Mouse (Mus musculus): ENCODE data around the gene Cers2. TPM values are rescaled to one million over a fixed set of nuclear protein-coding genes. Genes with fewer than 3 reads are reported as not detected.

Cers2 gene
- polyA plus RNA-seq, 1 experiment, result 89.6 TPM

GRCm38 (mm10) chr3:95310496-95310895 is 4.1 kb upstream of the Cers2 start:
- no peak for DNase-seq (ENCODE audit: low read depth)
- TF ChIP-seq POLR2A (IDR thresholded peaks at IDR 0.05; ENCODE audit: borderline replicate concordance, extremely low read depth, insufficient read depth, insufficient read length, poor library complexity, severe bottlenecking), result no peak
- TF ChIP-seq CTCF (IDR thresholded peaks at IDR 0.05; ENCODE audit: borderline replicate concordance, extremely low read depth, insufficient read depth, insufficient read length), result no peak

GRCm38 (mm10) chr3:95310968-95311882 is 3.4 kb upstream of the Cers2 start:
- DNase-seq (ENCODE audit: low read depth), result peak; percentile 77
- TF ChIP-seq POLR2A (IDR thresholded peaks at IDR 0.05; ENCODE audit: borderline replicate concordance, extremely low read depth, insufficient read depth, insufficient read length, poor library complexity, severe bottlenecking), result no peak
- peak; percentile 66; the same call in 1 of the 2 replicates for TF ChIP-seq CTCF (IDR thresholded peaks at IDR 0.05; ENCODE audit: borderline replicate concordance, extremely low read depth, insufficient read depth, insufficient read length)

DNA sequence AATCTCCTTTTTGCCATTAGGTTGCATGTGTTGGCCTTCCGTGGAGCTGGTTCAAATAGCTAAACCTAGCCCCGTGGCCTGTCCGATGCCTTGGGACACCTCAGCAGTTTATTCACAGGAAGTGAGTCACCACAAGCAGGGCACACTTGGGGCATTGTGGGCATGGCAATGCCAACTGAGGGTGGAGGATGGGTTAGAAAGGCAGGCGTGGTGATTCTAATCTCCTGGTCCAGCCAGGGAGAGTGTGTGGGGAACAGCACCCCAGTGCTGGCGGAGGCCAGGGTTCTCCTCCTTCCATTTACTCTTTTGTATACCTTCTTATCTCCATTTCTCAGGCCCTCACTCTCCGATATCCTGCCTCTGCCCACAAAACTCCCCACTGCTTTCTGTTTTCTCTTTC is 2.0 kb upstream of the Cers2 start:
- no peak for DNase-seq (ENCODE audit: low read depth)
- TF ChIP-seq CTCF (IDR thresholded peaks at IDR 0.05; ENCODE audit: borderline replicate concordance, extremely low read depth, insufficient read depth, insufficient read length) (no peak), POLR2A (IDR thresholded peaks at IDR 0.05; ENCODE audit: borderline replicate concordance, extremely low read depth, insufficient read depth, insufficient read length, poor library complexity, severe bottlenecking) (no peak)

GRCm38 (mm10) chr3:95313476-95313875 is 1.1 kb upstream of the Cers2 start:
- TF ChIP-seq POLR2A (IDR thresholded peaks at IDR 0.05; ENCODE audit: borderline replicate concordance, extremely low read depth, insufficient read depth, insufficient read length, poor library complexity, severe bottlenecking), result no peak
- no peak for TF ChIP-seq CTCF (IDR thresholded peaks at IDR 0.05; ENCODE audit: borderline replicate concordance, extremely low read depth, insufficient read depth, insufficient read length)
- no peak for DNase-seq (ENCODE audit: low read depth)

DNA sequence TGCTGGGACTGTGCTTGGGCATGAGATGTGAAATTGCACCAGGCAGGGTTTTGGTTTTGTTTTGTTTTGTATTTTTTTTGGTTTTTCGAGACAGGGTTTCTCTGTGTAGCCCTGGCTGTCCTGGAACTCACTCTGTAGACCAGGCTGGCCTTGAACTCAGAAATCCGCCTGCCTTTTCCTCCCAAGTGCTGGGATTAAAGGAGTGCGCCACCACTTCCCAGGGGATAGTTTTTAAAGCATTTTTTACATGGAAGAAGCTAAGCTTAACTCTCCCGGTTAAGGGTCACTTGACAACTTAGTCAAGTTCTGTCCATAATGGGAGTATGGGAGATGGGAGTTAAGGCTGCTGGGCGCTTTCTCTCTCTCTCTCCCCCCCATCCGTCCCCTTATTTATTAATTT is 516 bp upstream of the Cers2 start:
- DNase-seq (ENCODE audit: low read depth), result no peak
- TF ChIP-seq CTCF (IDR thresholded peaks at IDR 0.05; ENCODE audit: borderline replicate concordance, extremely low read depth, insufficient read depth, insufficient read length) (no peak), POLR2A (IDR thresholded peaks at IDR 0.05; ENCODE audit: borderline replicate concordance, extremely low read depth, insufficient read depth, insufficient read length, poor library complexity, severe bottlenecking) (no peak)

- peak; percentile 11; the same call in 1 of the 2 replicates for TF ChIP-seq CTCF (IDR thresholded peaks at IDR 0.05; ENCODE audit: borderline replicate concordance, extremely low read depth, insufficient read depth, insufficient read length)
- peak; percentile 61 for TF ChIP-seq POLR2A (IDR thresholded peaks at IDR 0.05; ENCODE audit: borderline replicate concordance, extremely low read depth, insufficient read depth, insufficient read length, poor library complexity, severe bottlenecking)
- DNase-seq (ENCODE audit: low read depth), result peak; percentile 92
Measured at GRCm38 (mm10) chr3:95315094-95315843, 678 bp downstream of the Cers2 start.

DNA sequence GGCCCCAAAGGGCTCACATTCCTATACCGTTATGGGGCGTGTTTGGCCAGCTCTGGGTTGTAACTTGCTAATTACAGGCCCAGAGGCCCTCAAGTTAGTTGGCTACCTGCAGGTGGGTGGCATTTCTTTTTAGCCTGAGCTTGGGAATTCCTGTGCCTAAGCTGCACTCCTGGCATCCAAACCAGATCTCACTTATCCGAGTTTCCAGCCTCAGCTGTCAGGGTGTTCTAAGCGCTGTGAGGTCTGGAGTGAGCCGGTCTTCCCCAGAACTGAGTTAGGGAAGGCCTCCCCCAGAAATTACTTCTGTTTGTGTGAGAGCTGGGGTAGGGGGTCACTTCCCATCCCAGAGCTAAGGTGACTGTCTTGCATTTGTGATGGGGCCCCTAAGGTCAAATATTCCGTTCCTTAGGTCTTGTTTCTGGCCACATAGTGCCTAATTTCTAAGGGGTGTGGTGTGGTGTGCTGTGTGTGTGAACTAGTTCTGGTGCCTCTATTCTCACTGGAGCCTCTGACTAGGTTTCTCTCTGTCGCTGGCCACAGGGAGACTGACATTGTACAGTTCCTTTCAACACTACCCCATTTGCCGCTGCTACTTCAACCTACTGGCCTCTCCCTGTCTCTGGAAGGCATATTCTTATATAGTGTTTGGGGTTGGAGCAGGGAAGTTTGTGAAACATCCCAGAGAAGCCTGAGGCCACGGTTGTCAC is 1.4 kb downstream of the Cers2 start:
- TF ChIP-seq CTCF (IDR thresholded peaks at IDR 0.05; ENCODE audit: borderline replicate concordance, extremely low read depth, insufficient read depth, insufficient read length) (no peak), POLR2A (IDR thresholded peaks at IDR 0.05; ENCODE audit: borderline replicate concordance, extremely low read depth, insufficient read depth, insufficient read length, poor library complexity, severe bottlenecking) (no peak)
- DNase-seq (ENCODE audit: low read depth), result no peak

DNA sequence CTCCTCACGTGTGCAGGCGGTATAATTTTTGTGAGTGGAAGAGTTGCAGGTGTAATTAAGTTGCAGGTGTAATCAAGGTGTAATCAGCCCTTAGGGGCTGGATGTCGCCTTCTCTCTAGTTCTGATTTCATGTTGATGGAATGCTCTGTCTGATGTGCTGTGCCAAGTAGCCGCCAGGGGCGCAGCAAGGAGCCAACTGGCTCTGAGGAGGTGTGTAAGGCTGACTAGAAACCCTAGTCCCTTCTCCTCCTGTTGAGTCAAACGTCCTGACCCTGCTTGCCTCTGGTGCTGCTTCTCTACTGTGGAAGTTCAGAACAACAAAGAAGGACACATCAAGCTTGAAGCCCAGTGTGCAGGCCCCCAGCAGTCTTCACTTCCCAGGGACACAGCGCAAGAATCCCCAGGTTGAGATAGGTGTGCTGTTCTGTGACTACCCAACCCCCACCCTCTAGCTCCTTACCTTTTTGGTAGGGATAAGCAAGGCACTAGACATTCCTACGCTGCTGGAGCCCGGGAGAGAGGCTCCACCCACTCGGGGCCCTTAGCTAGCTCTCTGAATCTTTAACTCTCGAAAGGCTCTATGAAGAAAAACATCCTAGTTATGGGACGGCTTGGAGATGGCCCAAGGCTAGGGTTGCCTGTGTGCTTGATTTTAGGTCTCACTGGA is 3.0 kb downstream of the Cers2 start:
- TF ChIP-seq POLR2A (IDR thresholded peaks at IDR 0.05; ENCODE audit: borderline replicate concordance, extremely low read depth, insufficient read depth, insufficient read length, poor library complexity, severe bottlenecking), result no peak
- peak; percentile 89 for TF ChIP-seq CTCF (IDR thresholded peaks at IDR 0.05; ENCODE audit: borderline replicate concordance, extremely low read depth, insufficient read depth, insufficient read length)
- peak; percentile 64 for DNase-seq (ENCODE audit: low read depth)

DNA sequence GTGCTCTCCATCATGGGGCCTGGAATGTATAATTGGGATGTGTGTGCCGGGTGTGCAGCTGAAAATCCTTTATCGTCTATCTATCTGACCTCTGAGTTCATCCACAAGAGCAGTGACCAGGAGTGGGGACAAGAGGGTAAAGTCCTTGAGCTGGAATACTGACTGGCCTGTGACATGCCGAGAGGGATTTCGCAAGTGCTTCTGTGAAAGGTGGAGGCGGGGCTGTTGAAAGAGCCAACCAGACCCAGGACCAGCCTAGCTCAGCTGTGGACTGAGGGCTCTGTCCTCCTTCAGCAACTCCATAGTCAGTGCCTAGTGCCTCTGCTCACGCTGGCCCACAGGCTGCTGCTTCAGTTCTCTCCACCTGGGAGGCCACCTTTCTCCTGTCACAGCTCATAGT is 4.0 kb downstream of the Cers2 start:
- DNase-seq (ENCODE audit: low read depth), result no peak
- TF ChIP-seq POLR2A (IDR thresholded peaks at IDR 0.05; ENCODE audit: borderline replicate concordance, extremely low read depth, insufficient read depth, insufficient read length, poor library complexity, severe bottlenecking) (no peak), CTCF (IDR thresholded peaks at IDR 0.05; ENCODE audit: borderline replicate concordance, extremely low read depth, insufficient read depth, insufficient read length) (no peak)

GRCm38 (mm10) chr3:95319110-95319509 is 4.5 kb downstream of the Cers2 start:
- TF ChIP-seq CTCF (IDR thresholded peaks at IDR 0.05; ENCODE audit: borderline replicate concordance, extremely low read depth, insufficient read depth, insufficient read length), result no peak
- no peak for TF ChIP-seq POLR2A (IDR thresholded peaks at IDR 0.05; ENCODE audit: borderline replicate concordance, extremely low read depth, insufficient read depth, insufficient read length, poor library complexity, severe bottlenecking)
- no peak for DNase-seq (ENCODE audit: low read depth)
